Mouse (Mus musculus) forelimb bud, embryonic 11.5 days (tissue): Measurements from ENCODE around the gene Tmem161a.
A peak's percentile ranks its signal among the peaks of the same experiment; 100 is the strongest.

Experiments
- DNase-seq: peaks from one replicate; pipeline ENCODE4 v3.0.0-alpha.2; 2012; ENCODE audit warnings: low read depth, low spot score

Gene Tmem161a

GRCm38 (mm10) chr8:70172043-70172681, at the start of gene Tmem161a:
Tmem161a (plus strand) TSS chr8:70172356.
- DNase-seq, result peak; percentile 93

DNA sequence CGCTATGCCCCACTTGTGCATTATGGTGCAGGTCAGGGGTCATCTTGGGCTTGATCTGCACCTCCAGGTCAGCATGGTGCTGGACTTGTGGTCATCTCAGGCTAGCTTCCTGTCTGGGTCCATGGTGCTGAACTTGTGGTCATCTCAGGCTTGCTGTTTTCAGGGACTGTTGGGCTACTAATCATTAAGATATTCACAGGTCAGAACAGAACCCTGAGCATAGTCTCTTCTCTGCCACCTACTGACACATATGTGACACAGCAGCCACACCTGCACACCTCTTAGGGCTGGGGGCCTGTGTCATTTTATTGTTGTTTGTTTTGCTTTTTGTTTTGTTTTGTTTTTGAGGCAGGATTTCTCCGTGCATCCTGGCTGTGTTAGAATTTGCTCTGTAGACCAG, 49.3 kb upstream of the Tmem161a start:
- DNase-seq, result no peak

GRCm38 (mm10) chr8:70124992-70125391, 47.2 kb upstream of the Tmem161a start:
- no peak for DNase-seq

- no peak for DNase-seq
Observed at GRCm38 (mm10) chr8:70128435-70128834, 43.7 kb upstream of the Tmem161a start.

DNA sequence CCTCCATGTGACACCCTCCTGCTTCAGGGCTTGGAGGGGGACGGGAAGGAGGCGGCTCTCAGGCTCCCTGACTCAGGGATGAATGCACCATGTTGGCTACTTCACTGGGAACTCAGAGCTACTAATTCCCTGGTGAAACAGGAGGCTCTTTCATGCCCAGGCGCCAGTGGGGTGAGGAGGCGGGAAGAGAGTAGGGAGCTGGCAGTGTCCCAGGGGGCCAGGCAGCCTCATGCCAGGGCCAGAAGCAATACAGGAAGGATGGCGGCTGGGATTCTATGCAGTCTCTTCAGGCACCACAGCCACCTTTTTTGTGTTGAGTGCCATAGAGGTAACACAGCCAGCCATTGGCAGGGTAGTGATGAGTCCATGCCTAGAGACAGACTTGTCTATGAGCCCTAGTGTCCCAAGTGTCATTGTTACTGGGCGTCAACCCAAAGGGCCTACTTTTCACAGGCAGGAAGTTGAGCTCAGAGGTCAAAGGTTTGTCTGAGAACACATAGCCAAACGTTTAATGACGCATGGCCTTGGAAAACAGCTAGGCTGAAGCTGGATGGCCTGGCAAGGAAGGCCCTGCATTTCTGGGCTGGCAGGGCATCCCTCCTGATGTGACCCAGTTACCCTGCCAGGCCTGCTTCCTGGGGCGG, 42.7 kb upstream of the Tmem161a start:
- DNase-seq, result no peak

- no peak for DNase-seq
Observed at GRCm38 (mm10) chr8:70130066-70130465, 42.1 kb upstream of the Tmem161a start.

DNA sequence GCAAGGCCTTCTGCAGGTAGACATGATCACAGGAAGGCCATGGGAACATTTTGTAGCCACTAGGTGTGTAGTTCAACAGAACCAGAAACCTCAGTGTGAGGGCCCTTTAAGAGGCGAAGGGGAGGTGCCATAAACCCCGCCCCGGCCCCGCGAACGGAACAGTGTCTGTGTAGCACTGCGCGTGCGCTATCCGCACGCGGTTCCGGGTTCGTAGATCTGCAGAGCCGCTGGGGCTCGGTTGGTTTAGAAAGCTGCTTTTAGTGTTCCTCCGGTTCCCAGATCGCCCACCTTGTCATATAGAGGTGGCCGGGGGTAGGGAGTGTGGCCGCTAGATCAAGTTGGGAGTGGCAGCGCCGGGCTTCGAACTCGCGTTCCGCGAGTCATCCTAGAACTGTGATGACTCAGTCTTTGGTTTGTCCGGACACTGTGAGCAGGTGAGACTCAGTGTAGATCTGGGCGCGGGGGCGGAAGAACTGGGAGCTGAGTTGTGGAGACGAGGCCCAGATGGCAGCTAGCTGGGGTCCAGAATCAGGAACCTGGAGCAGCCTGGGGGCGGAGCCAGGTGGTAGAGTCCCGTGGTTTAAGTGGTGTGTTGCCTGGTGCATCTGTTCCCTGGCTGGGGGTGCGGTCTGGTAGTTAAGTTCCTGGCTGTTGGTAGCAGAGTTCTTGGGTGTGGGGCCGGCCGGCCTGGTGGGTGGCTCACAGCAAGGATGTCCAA, 40.8 kb upstream of the Tmem161a start, which contains the start of gene Nr2c2ap:
TSS of gene Nr2c2ap (plus strand) at position 168 of the 718 bp plus-strand sequence.
- peak; percentile 92 for DNase-seq

- no peak for DNase-seq
Observed at GRCm38 (mm10) chr8:70134086-70134485, 38.1 kb upstream of the Tmem161a start.

DNA sequence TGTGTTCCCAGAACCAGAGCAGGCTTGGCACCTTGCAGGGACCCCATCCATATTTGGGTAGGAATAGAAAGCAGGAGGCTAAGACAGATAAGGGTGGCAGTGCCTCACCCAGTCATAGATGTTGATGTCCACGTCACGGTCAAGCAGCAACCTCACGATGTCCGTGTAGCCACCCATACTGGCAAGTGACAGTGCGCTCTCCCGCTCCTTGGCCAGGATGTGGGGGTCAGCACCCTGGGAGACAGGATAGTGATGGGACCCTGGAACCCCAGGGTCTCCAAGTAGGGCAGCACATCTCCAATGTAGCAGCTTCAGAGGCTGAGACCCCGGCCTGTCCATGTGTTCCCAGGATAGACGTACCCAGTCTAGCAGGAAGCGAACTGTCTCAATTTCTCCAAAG, 37.2 kb upstream of the Tmem161a start:
- DNase-seq, result no peak

DNA sequence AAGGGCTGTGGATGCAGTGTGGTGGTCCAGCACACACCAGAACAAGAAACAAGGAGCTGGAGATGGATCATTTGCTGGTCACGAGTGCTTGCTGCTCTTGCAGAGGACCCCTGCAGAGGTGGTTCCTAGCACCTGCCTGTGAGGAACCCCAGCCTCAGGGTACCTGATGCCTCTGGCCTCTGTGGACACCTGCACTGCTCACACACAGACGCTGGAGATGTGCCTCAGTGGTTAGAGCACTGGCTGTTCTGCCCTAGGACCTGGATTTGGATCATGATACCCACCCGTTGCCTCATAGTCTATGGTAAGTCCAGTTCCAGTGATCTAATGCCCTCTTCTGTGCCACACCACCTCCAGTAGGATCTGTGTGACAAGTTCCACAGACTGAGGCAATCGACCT, 35.6 kb upstream of the Tmem161a start:
- no peak for DNase-seq

DNA sequence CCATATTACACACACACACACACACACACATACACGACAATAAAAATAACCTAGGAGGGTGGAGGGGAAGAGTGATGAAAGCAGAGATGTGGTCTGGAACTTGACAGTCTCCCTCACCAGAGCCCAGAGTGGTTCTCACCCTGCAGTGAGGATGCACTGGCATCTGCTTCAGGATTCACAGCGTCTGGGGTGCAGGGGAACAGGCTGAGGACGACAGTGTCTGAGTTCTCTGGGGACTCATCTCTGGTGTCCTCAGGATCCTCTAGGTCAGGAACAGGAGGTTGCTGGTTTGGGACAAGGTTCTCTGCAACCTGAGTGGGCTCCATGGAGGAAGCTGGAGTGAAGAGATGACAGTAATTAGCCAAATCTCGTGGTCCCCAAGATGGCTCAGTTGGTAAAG, 34.3 kb upstream of the Tmem161a start:
- no peak for DNase-seq

DNA sequence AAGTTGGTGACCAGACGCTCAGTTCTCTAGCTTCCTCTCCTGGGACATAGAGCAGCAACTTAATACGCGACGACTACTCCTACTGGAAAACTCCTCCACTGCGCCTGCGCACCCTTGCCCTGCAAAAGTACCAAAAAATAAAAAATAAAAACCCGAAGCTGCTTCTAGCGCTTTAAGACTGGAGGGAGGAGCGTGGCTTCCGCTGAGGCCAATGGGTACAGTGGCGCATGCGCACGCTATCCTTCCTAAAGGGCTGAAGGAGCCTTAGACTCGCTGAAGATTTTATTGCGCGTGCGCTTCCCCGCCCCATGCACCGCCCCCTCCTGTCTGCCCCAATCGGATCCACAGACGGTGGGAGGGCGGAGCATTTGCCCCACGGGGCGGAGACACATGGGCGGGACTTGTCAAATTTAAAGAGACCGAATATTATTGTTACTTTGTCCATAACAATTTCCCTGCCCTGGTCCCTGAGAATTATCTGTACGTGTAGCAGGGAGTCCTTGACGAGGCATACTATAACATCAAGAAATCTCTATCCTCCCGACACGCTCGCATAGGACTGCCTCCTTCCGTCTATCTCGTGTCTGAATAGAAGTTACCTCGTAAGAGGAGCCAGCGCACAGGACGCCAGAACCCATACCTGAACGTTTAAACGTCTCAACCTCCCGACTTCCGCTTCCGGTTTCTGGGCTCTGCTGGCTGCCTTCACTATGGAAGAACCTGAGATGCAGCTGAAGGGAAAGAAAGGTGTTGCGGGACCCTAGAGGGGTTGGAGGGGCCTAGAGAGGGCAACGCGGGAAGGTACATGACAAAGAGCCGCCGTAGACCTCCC, 32.9 kb upstream of the Tmem161a start, which contains the start of the genes Rfxank, Borcs8 and Mef2b:
TSS of gene Rfxank (minus strand) at position 129 of the 832 bp plus-strand sequence.
TSS of gene Borcs8 (plus strand) at position 474 of the 832 bp plus-strand sequence.
TSS of gene Mef2b (plus strand) at position 686 of the 832 bp plus-strand sequence.
- DNase-seq, result peak; percentile 100

DNA sequence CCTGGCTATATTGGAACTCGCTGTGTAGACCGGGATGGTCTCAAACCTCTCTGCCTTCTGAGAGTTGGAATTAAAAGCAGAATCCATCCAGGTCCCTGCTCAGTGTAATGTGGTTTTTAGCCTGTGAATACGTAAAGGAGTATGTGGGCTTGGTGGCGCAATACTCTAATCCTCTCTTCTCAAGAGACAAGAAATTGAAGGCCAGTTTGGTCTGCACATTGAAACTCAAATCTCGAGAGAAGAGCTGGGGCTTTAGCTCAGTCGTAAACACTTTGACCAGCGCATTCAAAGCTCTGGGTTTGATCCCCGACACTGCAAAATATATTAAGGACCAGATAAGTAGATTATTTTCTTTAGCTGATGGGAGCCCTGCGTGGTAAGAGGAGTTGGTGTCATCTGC, 32.2 kb upstream of the Tmem161a start:
- DNase-seq, result no peak

DNA sequence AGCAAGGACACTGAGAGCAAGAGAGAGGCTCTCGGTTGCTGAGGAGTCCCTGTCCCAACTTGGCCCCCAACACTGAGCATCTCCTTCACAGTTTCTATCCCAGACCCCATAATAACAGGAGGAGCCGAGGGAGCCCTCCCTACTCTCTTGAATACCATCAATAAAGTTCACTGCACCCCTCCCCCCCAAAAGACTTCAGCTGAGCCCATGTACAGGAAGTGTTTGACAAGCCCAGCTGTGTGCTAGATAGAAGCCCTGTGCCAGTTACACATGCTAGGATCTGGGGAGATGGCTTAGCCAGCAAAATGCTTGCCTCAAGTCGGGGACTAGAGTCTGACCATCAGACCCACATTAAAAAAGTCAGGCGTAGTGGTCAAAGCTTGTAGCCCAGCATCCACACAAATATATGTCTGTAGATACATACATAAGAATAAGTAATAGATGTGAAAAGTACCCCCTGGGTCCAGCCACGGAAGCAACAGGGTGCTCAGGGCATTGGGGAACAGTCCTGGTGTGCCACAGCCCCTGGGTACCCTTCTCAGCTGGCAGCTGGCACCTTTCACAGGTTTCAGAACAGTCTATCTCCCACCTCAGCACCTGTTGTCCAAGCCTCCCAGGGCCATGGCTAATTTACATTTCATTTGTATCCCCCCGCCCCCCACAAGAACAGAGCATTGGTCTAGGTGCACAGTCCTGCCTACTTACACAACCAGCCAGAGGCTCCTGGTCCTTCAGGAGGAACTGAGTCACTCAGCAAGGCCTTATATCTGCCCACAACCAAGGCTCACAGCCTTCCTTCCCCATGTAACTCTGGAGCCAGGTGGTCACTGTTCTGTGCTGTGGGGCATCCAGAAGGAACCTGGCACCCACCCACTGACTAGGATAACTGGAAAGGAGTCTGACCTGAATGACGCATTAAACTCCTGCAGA, 24.2 kb upstream of the Tmem161a start:
- no peak for DNase-seq

DNA sequence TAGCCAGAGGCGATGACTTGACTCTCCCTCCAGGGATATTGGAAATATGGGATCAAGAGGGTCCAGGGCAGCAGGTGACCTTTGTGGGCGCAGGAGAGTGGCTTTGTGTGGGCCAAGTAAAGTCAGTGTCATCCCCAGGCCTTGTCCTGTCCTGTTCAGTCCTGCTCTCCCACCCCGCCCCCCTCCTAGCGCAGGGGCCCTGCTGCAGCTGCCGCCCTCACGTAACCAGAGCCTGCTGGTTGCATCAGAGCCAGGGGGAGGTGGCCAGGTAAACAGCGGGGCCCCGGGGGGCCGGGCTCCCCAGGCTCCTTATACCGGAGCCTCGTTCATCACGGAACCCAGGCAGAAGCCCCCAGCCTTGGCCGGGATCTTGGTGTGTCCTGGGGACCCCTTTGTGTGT, 22.0 kb upstream of the Tmem161a start:
- DNase-seq, result no peak

DNA sequence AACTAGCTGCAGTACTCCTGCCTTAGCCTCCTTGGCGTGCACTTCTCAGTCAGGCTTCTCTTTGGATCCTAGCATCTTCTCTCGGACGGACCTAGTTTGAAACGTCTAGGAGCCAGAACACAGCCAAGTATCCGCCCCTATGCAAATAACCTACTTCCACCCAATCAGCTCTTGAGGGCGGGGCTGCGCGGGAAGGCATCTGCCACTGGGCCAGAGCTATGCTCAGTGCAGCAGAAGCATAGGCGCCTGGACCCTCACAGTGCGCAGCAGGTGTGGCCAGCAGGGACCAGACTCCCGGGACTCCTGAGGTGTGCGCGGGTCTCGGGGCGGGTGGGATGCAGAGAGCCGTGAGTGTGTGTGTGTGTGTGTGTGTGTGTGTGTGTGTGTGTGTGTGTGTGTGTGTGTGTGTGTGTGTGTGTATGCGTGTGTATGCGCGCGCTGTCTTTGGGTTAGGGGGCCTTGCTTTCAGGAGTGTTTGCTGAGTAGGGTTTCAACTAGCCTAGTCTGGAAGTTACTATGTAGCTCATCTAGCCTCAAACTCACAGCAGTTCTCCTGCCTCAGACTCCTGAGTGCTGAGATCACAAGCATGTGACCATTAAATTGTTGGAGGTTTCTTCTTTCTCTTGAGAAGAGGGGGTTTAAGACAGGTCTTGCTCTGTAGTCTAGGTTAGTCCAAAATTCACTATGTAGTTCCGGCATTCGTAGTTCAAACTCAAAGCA, 19.5 kb upstream of the Tmem161a start:
- peak; percentile 76 for DNase-seq

DNA sequence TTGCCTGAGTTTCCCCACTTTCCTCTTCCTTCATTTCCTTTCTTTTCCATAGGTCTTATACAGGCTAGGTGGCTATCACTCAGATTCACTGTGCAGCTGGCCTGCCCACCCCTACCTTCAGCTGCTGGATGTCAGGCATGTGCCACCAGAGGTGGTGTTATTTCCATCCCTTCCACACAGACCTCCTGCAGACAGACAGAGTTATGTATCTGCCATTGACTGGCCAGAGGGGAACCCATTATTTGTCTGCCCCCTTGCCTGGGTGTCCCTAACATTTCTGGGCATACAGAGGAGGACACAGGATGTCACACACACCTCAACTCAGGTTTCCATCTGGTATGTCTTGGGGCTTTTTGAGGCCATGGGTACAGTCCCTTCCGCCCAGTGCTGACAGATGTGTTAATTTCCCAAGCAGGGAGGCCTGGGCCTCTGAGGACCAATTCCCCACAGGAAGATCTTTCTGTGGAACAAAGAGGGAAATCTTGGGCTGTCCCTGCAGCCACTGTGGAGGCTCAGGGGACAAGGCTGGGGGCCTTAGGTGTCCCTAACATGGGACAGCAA, 14.8 kb upstream of the Tmem161a start:
- DNase-seq, result no peak

DNA sequence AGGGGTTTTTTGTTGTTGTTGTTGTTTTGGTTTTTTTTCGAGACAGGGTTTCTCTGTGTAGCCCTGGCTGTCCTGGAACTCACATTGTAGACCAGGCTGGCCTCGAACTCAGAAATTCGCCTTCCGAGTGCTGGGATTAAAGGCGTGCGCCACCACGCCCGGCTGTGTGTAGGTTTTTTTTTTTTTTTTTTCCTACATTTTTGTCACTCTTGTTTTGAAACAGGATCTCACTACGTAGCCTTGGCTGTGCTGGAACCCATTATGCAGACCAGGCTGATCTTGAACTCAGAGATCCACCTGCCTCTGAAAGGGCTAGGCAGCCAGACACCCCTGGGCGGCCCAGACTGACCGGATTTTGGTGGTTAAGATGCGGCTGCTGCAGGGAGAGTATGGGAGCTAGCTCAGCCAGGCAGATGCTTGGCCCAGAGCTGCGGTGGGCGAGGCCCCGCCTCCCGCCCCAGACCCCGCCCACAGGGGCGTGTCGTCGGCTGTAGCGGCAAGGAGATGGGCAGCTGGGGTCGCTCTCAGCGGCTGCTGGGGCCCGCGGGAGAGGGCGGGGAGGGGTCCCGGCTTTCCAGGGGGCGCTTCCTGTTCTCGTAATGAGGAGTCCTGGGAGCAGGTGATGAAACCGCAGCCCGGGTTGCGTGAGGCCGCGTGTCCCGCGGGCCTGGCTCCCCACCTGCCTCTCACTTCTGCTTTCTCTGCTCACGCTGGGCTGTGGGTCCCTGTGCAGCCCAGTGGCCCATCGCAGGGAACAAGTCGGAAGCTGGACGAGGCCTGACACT, 13.9 kb upstream of the Tmem161a start:
- peak; percentile 71 for DNase-seq

DNA sequence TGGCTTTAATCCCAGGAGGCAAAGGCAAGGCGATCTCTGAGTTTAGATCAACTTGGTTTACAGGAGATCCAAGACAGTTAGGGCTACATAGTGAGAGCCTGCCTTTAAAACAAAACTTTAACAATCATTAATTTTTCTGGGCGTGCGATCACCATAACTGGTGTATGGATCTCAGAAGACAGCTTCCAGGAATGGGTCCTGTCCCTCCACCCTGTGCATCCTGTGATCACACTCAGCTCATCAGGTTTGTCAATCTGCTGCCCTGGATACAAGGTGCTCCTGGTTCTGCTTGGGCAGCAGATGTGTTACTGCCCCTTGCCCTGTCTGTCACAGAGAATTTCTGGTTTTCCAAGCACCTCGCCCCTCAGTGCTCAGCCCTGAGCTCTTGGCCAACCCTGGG, 12.9 kb upstream of the Tmem161a start:
- DNase-seq, result no peak
